Mouse (Mus musculus) effector memory CD4-positive, alpha-beta T cell, adult 5 months (primary cell): ENCODE results near the gene Vmn2r72. TPM values are rescaled to one million over a fixed set of nuclear protein-coding genes. Genes with fewer than 3 reads are reported as not detected.

ENCODE experiments used
- polyA plus RNA-seq: library from polyadenylated mRNA; unstranded; fragments of 100-300 nt; shearing (Covaris generic); gene quantifications from one replicate; pipeline ENCODE4 v1.2.1, GENCODE M21; 2017

Vmn2r72 gene
- 0.12 TPM for polyA plus RNA-seq

DNA sequence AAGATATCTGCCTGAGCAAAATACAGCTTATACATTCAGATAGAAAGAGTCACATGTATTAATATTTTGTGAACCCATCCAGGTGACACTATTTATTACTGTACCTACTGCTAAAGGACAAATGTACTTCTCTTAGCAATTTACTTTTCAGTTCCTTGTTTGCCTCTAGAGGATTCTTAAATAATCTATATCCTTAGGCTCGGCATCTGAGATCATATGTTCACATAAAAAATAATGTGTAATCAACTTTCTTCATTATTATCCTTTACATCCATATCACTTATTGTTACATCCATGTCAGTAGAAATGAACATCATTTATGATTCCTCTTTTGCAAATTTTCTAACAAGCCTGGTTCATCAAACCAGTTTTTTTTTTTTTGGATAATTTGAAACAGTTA, at the start of gene Vmn2r72:
Vmn2r72 (minus strand) TSS at position 101 of the 400 bp plus-strand sequence.

Other genes starting within 250 kb of the Vmn2r72 start
- not detected for gene Vmn2r71, start 192.0 kb downstream of the Vmn2r72 start, polyA plus RNA-seq
- 0.06 TPM for gene Vmn2r70, start 185.9 kb downstream of the Vmn2r72 start, polyA plus RNA-seq
- 0.06 TPM for gene Vmn2r73, start 121.2 kb upstream of the Vmn2r72 start, polyA plus RNA-seq
- gene Vmn2r74, start 206.5 kb upstream of the Vmn2r72 start, polyA plus RNA-seq, result 0.04 TPM